Mouse (Mus musculus) ES-Bruce4 (cell line): Measurements from ENCODE around the gene Cspg4.

Source experiments
- CTCF ChIP-seq: IDR thresholded peaks from one replicate; pipeline ENCODE4 v1.8.1; 2011; ENCODE audit warnings: low read depth, low read length
- POLR2A ChIP-seq: IDR thresholded peaks from one replicate; pipeline ENCODE4 v1.8.1; 2011; ENCODE audit warnings: low read length; ENCODE audit not compliant: insufficient read depth

GRCm38 (mm10) chr9:56847523-56847922 lies 17.3 kb upstream of the Cspg4 start:
- TF ChIP-seq POLR2A (no peak), CTCF (peak; percentile 96)
